Mouse (Mus musculus): ENCODE measurements around the gene Serpina3b. TPM values are rescaled to one million over a fixed set of nuclear protein-coding genes. Genes with fewer than 3 reads are reported as not detected.

Serpina3b gene
- polyA plus RNA-seq, 1 experiment, result not detected

- no peak overlapping the region for H3K4me3 ChIP-seq (ENCODE audit: low read depth, low read length)
These were observed 17.8 kb downstream of the Serpina3b start for GRCm38 (mm10) chr12:104145571-104145970.

DNA sequence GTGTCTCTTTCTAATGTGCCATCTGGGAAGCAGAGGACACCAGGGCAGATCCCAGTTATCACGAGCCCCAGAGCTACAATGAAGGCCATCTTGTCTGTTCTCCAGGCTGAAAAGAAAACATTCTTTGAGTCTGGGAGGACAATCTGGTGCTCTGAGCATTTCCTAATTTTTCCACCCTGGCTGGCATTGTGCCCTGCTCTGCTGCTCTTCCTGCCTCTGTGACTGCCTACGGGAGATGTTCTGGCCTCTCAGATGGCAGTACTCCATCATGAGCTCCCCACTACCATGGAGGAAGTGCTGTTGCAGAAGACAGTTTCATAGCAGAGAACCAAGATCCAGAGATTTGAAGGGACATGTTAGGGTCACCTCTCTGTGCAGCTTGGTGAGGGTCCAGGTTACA is 24.2 kb downstream of the Serpina3b start:
- Histone ChIP-seq H3K4me1 (ENCODE audit: control insufficient read depth, insufficient read depth, low read length) (no peaks in the 10 kb centered on the region), H3K36me3 (ENCODE audit: control insufficient read depth, insufficient read depth, low read length, poor library complexity, severe bottlenecking) (no peaks in the 10 kb centered on the region), H3K27me3 (ENCODE audit: control insufficient read depth, insufficient read depth, low read length, poor library complexity, severe bottlenecking) (no peaks in the 10 kb centered on the region), H3K4me3 (ENCODE audit: low read depth, low read length) (no peak overlapping the region), H3K27ac (ENCODE audit: insufficient read depth, low read length) (no peak overlapping the region), H3K9ac (ENCODE audit: low read depth, poor library complexity, severe bottlenecking) (no peak overlapping the region), H3K9me3 (replicated peaks; ENCODE audit: control insufficient read depth, insufficient read depth, low read length, poor library complexity, severe bottlenecking) (no peaks in the 10 kb centered on the region)
- TF ChIP-seq POLR2A (IDR thresholded peaks at IDR 0.05; ENCODE audit: insufficient read depth, low read length) (no peak), EP300 (IDR thresholded peaks at IDR 0.05; ENCODE audit: insufficient read depth, low read depth, low read length) (no peak), CTCF (IDR thresholded peaks at IDR 0.05; ENCODE audit: low read depth, low read length) (no peak)

More at GRCm38 (mm10) chr12:104145571-104145970, 17.8 kb downstream of the Serpina3b start:
- H3K4me1 ChIP-seq (ENCODE audit: control insufficient read depth, insufficient read depth, low read length), result no peaks in the 10 kb centered on the region
- H3K9ac ChIP-seq (ENCODE audit: low read depth, poor library complexity, severe bottlenecking), result no peak overlapping the region
- no peaks in the 10 kb centered on the region for H3K9me3 ChIP-seq (replicated peaks; ENCODE audit: control insufficient read depth, insufficient read depth, low read length, poor library complexity, severe bottlenecking)
- no peaks in the 10 kb centered on the region for H3K36me3 ChIP-seq (ENCODE audit: control insufficient read depth, insufficient read depth, low read length, poor library complexity, severe bottlenecking)
- no peaks in the 10 kb centered on the region for H3K27me3 ChIP-seq (ENCODE audit: control insufficient read depth, insufficient read depth, low read length, poor library complexity, severe bottlenecking)
- H3K27ac ChIP-seq (ENCODE audit: insufficient read depth, low read length), result no peak overlapping the region
- TF ChIP-seq CTCF (IDR thresholded peaks at IDR 0.05; ENCODE audit: low read depth, low read length) (no peak), POLR2A (IDR thresholded peaks at IDR 0.05; ENCODE audit: insufficient read depth, low read length) (no peak), EP300 (IDR thresholded peaks at IDR 0.05; ENCODE audit: insufficient read depth, low read depth, low read length) (no peak)

- H3K9me3 ChIP-seq (replicated peaks; ENCODE audit: control insufficient read depth, insufficient read depth, low read length, poor library complexity, severe bottlenecking), result no peaks in the 10 kb centered on the region
- H3K4me3 ChIP-seq (ENCODE audit: low read depth, low read length), result no peak overlapping the region
- no peak overlapping the region for H3K9ac ChIP-seq (ENCODE audit: low read depth, poor library complexity, severe bottlenecking)
- H3K4me1 ChIP-seq (ENCODE audit: control insufficient read depth, insufficient read depth, low read length), result no peaks in the 10 kb centered on the region
- H3K27ac ChIP-seq (ENCODE audit: insufficient read depth, low read length), result no peak overlapping the region
- TF ChIP-seq CTCF (IDR thresholded peaks at IDR 0.05; ENCODE audit: low read depth, low read length) (no peak), POLR2A (IDR thresholded peaks at IDR 0.05; ENCODE audit: insufficient read depth, low read length) (no peak), EP300 (IDR thresholded peaks at IDR 0.05; ENCODE audit: insufficient read depth, low read depth, low read length) (no peak)
- H3K27me3 ChIP-seq (ENCODE audit: control insufficient read depth, insufficient read depth, low read length, poor library complexity, severe bottlenecking), result no peaks in the 10 kb centered on the region
- no peaks in the 10 kb centered on the region for H3K36me3 ChIP-seq (ENCODE audit: control insufficient read depth, insufficient read depth, low read length, poor library complexity, severe bottlenecking)
These were observed 25.3 kb downstream of the Serpina3b start for GRCm38 (mm10) chr12:104153041-104153645.

DNA sequence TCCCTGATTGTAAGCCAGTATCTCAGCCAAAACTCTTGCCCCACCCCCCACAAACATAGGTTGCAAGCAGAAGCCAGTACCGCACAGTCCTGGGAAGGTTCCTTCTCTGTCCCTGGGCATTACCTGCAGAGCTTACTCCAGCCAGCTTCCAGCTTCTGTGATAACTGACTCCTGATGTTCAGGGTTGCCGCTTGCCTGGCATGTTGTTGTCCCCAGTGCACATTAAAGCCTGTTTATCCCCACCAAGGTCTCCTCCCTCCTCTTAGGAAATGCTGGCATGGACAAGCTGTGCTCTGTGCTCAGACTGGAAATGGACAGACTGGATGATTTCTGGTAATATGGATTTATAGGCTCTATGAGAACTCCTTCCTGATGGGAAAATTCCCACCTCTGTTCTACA is 25.9 kb downstream of the Serpina3b start, which contains the start of gene Serpina3c:
TSS of gene Serpina3c (minus strand) at position 215 of the 400 bp plus-strand sequence.
- Histone ChIP-seq H3K9ac (ENCODE audit: low read depth, poor library complexity, severe bottlenecking) (no peak within 1 kb of the TSS), H3K9me3 (replicated peaks; ENCODE audit: control insufficient read depth, insufficient read depth, low read length, poor library complexity, severe bottlenecking) (no peaks in the 10 kb centered on the region)

GRCm38 (mm10) chr12:104174747-104175146 is 47.0 kb downstream of the Serpina3b start:
- Histone ChIP-seq H3K4me3 (ENCODE audit: low read depth, low read length) (no peak overlapping the region), H3K27me3 (ENCODE audit: control insufficient read depth, insufficient read depth, low read length, poor library complexity, severe bottlenecking) (no peaks in the 10 kb centered on the region), H3K27ac (ENCODE audit: insufficient read depth, low read length) (no peak overlapping the region), H3K9me3 (replicated peaks; ENCODE audit: control insufficient read depth, insufficient read depth, low read length, poor library complexity, severe bottlenecking) (no peaks in the 10 kb centered on the region), H3K4me1 (ENCODE audit: control insufficient read depth, insufficient read depth, low read length) (no peaks in the 10 kb centered on the region), H3K36me3 (ENCODE audit: control insufficient read depth, insufficient read depth, low read length, poor library complexity, severe bottlenecking) (no peaks in the 10 kb centered on the region), H3K9ac (ENCODE audit: low read depth, poor library complexity, severe bottlenecking) (no peak overlapping the region)
- TF ChIP-seq CTCF (IDR thresholded peaks at IDR 0.05; ENCODE audit: low read depth, low read length) (no peak), POLR2A (IDR thresholded peaks at IDR 0.05; ENCODE audit: insufficient read depth, low read length) (no peak), EP300 (IDR thresholded peaks at IDR 0.05; ENCODE audit: insufficient read depth, low read depth, low read length) (no peak)

More for the DNA sequence above, 25.9 kb downstream of the Serpina3b start, which contains the start of gene Serpina3c:
- Histone ChIP-seq H3K27ac (ENCODE audit: insufficient read depth, low read length) (no peak within 1 kb of the TSS), H3K27me3 (ENCODE audit: control insufficient read depth, insufficient read depth, low read length, poor library complexity, severe bottlenecking) (no peaks in the 10 kb centered on the region), H3K36me3 (ENCODE audit: control insufficient read depth, insufficient read depth, low read length, poor library complexity, severe bottlenecking) (no peaks in the 10 kb centered on the region), H3K4me1 (ENCODE audit: control insufficient read depth, insufficient read depth, low read length) (no peaks in the 10 kb centered on the region), H3K4me3 (ENCODE audit: low read depth, low read length) (no peak within 1 kb of the TSS)
- TF ChIP-seq EP300 (IDR thresholded peaks at IDR 0.05; ENCODE audit: insufficient read depth, low read depth, low read length) (no peak), POLR2A (IDR thresholded peaks at IDR 0.05; ENCODE audit: insufficient read depth, low read length) (no peak), CTCF (IDR thresholded peaks at IDR 0.05; ENCODE audit: low read depth, low read length) (no peak)

DNA sequence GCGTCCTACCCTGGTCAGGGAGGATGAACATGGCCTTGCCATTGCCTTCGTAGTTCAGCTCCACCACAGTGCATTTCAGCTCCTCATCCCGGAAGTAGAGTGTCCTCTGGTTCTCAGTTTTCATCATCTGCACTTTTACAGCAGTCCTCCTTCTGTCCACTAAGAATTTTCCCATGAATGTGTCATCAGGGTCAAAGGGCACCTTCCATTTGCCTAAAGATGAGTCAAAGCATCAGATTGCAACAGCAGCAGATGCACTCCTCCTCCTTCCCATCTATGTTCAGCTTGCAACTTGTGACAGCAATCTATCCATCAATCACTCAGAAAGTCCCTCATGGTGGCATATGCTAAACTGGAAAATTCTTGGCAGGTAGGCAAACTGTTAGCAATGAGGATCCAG is 47.8 kb downstream of the Serpina3b start:
- H3K27ac ChIP-seq (ENCODE audit: insufficient read depth, low read length), result no peak overlapping the region
- no peaks in the 10 kb centered on the region for H3K27me3 ChIP-seq (ENCODE audit: control insufficient read depth, insufficient read depth, low read length, poor library complexity, severe bottlenecking)
- H3K36me3 ChIP-seq (ENCODE audit: control insufficient read depth, insufficient read depth, low read length, poor library complexity, severe bottlenecking), result no peaks in the 10 kb centered on the region
- no peak for TF ChIP-seq EP300 (IDR thresholded peaks at IDR 0.05; ENCODE audit: insufficient read depth, low read depth, low read length)
- TF ChIP-seq CTCF (IDR thresholded peaks at IDR 0.05; ENCODE audit: low read depth, low read length), result no peak
- no peak for TF ChIP-seq POLR2A (IDR thresholded peaks at IDR 0.05; ENCODE audit: insufficient read depth, low read length)
- H3K9me3 ChIP-seq (replicated peaks; ENCODE audit: control insufficient read depth, insufficient read depth, low read length, poor library complexity, severe bottlenecking), result no peaks in the 10 kb centered on the region
- H3K4me3 ChIP-seq (ENCODE audit: low read depth, low read length), result no peak overlapping the region
- H3K9ac ChIP-seq (ENCODE audit: low read depth, poor library complexity, severe bottlenecking), result no peak overlapping the region
- no peaks in the 10 kb centered on the region for H3K4me1 ChIP-seq (ENCODE audit: control insufficient read depth, insufficient read depth, low read length)
